Mouse (Mus musculus): ENCODE measurements around the gene Gm17359.

DNA sequence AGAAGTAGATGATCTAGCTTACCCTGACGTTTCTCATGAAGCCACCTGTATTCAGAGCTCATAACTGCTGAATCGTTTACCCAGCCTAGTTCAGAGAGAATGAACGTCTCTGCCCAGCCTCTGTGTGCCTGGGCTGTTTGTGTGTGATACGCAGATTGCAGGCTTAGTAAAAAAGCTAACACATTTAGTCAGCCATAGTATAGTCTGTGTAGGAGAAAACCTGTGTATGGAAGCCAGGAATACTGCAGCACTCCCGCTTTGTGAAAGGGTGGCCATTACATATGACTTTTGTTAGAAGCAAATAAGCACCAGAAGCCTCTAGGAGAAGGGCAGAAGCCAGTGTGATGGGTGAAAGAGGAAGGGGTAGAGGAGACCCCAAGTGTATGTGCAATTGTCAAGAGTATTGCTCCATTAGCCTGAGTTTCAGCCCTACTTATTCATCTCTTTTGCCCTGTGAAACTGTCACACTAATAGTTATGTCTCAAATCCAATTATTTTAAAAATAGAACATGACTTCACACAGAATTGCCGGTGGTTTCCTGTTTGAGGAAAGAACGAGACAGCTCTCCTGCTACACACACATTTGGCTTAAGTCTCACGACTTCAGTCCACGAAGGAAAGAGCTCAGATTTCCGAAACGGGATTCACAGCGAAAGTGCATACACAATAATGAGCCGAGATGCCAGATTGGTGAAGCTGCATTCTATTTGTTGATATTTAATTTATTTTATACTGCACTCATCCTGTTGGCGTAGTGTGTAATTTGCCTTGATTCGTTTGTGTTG lies 24.0 kb downstream of the Gm17359 start:
- TF ChIP-seq CTCF (IDR thresholded peaks at IDR 0.05; ENCODE audit: control insufficient read depth, insufficient read depth, insufficient replicate concordance, low read depth, low read length), result no peak
- no peak for TF ChIP-seq POLR2A (IDR thresholded peaks at IDR 0.05; ENCODE audit: control insufficient read depth, low read depth, low read length)

Measured in testis, adult 2 months (tissue).